Mouse (Mus musculus): ENCODE data around the gene Crebl2. TPM values are rescaled to one million over a fixed set of nuclear protein-coding genes. Genes with fewer than 3 reads are reported as not detected.

Gene Crebl2
- polyA plus RNA-seq, 1 experiment from 2014 or later, result 4.8 TPM

- Histone ChIP-seq H3K4me1 (replicated peaks) (no peaks in the 10 kb centered on the region), H3K4me2 (no peak overlapping the region), H3K36me3 (no peaks in the 10 kb centered on the region), H3K4me3 (no peak overlapping the region), H3K27ac (no peak overlapping the region), H3K9ac (no peak overlapping the region), H3K27me3 (no peaks in the 10 kb centered on the region), H3K9me3 (no peaks in the 10 kb centered on the region)
- no peak for ATAC-seq (ENCODE audit: low FRiP score)
- 72% methylated on average over 1 of the region's 1 CpGs for WGBS
These were observed 28.5 kb upstream of the Crebl2 start for GRCm38 (mm10) chr6:134801483-134801882.

GRCm38 (mm10) chr6:134802641-134803043 lies 27.3 kb upstream of the Crebl2 start:
- no peak overlapping the region for H3K4me3 ChIP-seq
- H3K36me3 ChIP-seq, result no peaks in the 10 kb centered on the region
- H3K9ac ChIP-seq, result no peak overlapping the region
- H3K4me2 ChIP-seq, result no peak overlapping the region
- H3K27me3 ChIP-seq, result no peaks in the 10 kb centered on the region
- 85% methylated on average over 9 of the region's 9 CpGs for whole genome bisulfite sequencing
- ATAC-seq (ENCODE audit: low FRiP score), result no peak
- no peak overlapping the region for H3K27ac ChIP-seq
- no peaks in the 10 kb centered on the region for H3K4me1 ChIP-seq (replicated peaks)
- H3K9me3 ChIP-seq, result no peaks in the 10 kb centered on the region

- H3K4me1 ChIP-seq (replicated peaks), result no peaks in the 10 kb centered on the region
- no peak overlapping the region for H3K9ac ChIP-seq
- 73% methylated on average over 5 of the region's 5 CpGs for WGBS
- no peak overlapping the region for H3K4me3 ChIP-seq
- no peaks in the 10 kb centered on the region for H3K27me3 ChIP-seq
- no peak overlapping the region for H3K27ac ChIP-seq
- no peaks in the 10 kb centered on the region for H3K36me3 ChIP-seq
- ATAC-seq (ENCODE audit: low FRiP score), result no peak
- no peaks in the 10 kb centered on the region for H3K9me3 ChIP-seq
- no peak overlapping the region for H3K4me2 ChIP-seq
These were observed 25.1 kb upstream of the Crebl2 start for GRCm38 (mm10) chr6:134804736-134805277.

GRCm38 (mm10) chr6:134806130-134806529 lies 23.8 kb upstream of the Crebl2 start:
- no peaks in the 10 kb centered on the region for H3K36me3 ChIP-seq
- ATAC-seq (ENCODE audit: low FRiP score), result no peak
- no peak overlapping the region for H3K4me2 ChIP-seq
- H3K9me3 ChIP-seq, result no peaks in the 10 kb centered on the region
- H3K27me3 ChIP-seq, result no peaks in the 10 kb centered on the region
- no peak overlapping the region for H3K9ac ChIP-seq
- H3K27ac ChIP-seq, result no peak overlapping the region
- 88% methylated on average over 6 of the region's 6 CpGs for WGBS
- H3K4me3 ChIP-seq, result no peak overlapping the region
- no peaks in the 10 kb centered on the region for H3K4me1 ChIP-seq (replicated peaks)

GRCm38 (mm10) chr6:134807091-134807490 lies 22.9 kb upstream of the Crebl2 start:
- Histone ChIP-seq H3K27ac (no peak overlapping the region), H3K9ac (no peak overlapping the region), H3K27me3 (no peaks in the 10 kb centered on the region), H3K4me2 (no peak overlapping the region), H3K9me3 (no peaks in the 10 kb centered on the region), H3K4me1 (replicated peaks) (no peaks in the 10 kb centered on the region), H3K4me3 (no peak overlapping the region), H3K36me3 (no peaks in the 10 kb centered on the region)
- ATAC-seq (ENCODE audit: low FRiP score), result no peak
- WGBS, result 88% methylated on average over 1 of the region's 2 CpGs

GRCm38 (mm10) chr6:134807794-134808193 lies 22.2 kb upstream of the Crebl2 start:
- Histone ChIP-seq H3K4me2 (no peak overlapping the region), H3K27me3 (no peaks in the 10 kb centered on the region), H3K9me3 (no peaks in the 10 kb centered on the region), H3K4me3 (no peak overlapping the region), H3K9ac (no peak overlapping the region), H3K27ac (no peak overlapping the region), H3K4me1 (replicated peaks) (no peaks in the 10 kb centered on the region), H3K36me3 (no peaks in the 10 kb centered on the region)
- WGBS, result 88% methylated on average over 11 of the region's 11 CpGs
- ATAC-seq (ENCODE audit: low FRiP score), result no peak

GRCm38 (mm10) chr6:134813066-134813465 lies 16.9 kb upstream of the Crebl2 start:
- ATAC-seq (ENCODE audit: low FRiP score), result no peak
- WGBS, result 89% methylated on average over 1 of the region's 1 CpGs
- H3K9ac ChIP-seq, result no peak overlapping the region
- no peak overlapping the region for H3K27ac ChIP-seq
- H3K4me1 ChIP-seq (replicated peaks), result no peaks in the 10 kb centered on the region
- no peaks in the 10 kb centered on the region for H3K9me3 ChIP-seq
- H3K4me3 ChIP-seq, result no peak overlapping the region
- no peaks in the 10 kb centered on the region for H3K27me3 ChIP-seq
- H3K4me2 ChIP-seq, result no peak overlapping the region
- H3K36me3 ChIP-seq, result no peaks in the 10 kb centered on the region

GRCm38 (mm10) chr6:134817051-134817928 lies 12.7 kb upstream of the Crebl2 start:
- Histone ChIP-seq H3K9ac (no peak overlapping the region), H3K4me3 (no peak overlapping the region), H3K9me3 (no peaks in the 10 kb centered on the region), H3K27ac (no peak overlapping the region), H3K4me1 (replicated peaks) (no peaks in the 10 kb centered on the region), H3K27me3 (no peaks in the 10 kb centered on the region), H3K4me2 (no peak overlapping the region), H3K36me3 (no peaks in the 10 kb centered on the region)
- ATAC-seq (ENCODE audit: low FRiP score), result no peak
- WGBS, result 76% methylated on average over 12 of the region's 12 CpGs

GRCm38 (mm10) chr6:134819741-134820140 lies 10.2 kb upstream of the Crebl2 start:
- H3K27ac ChIP-seq, result no peak overlapping the region
- no peaks in the 10 kb centered on the region for H3K4me1 ChIP-seq (replicated peaks)
- WGBS, result 53% methylated on average over 5 of the region's 5 CpGs
- no peaks in the 10 kb centered on the region for H3K9me3 ChIP-seq
- no peak overlapping the region for H3K4me2 ChIP-seq
- H3K9ac ChIP-seq, result no peak overlapping the region
- H3K36me3 ChIP-seq, result no peaks in the 10 kb centered on the region
- ATAC-seq (ENCODE audit: low FRiP score), result no peak
- H3K4me3 ChIP-seq, result no peak overlapping the region
- H3K27me3 ChIP-seq, result no peaks in the 10 kb centered on the region

- Histone ChIP-seq H3K27ac (no peak overlapping the region), H3K36me3 (no peaks in the 10 kb centered on the region), H3K27me3 (no peaks in the 10 kb centered on the region), H3K9ac (no peak overlapping the region), H3K4me1 (replicated peaks) (no peaks in the 10 kb centered on the region), H3K4me2 (no peak overlapping the region), H3K4me3 (no peak overlapping the region), H3K9me3 (no peaks in the 10 kb centered on the region)
- 41% methylated on average over 6 of the region's 6 CpGs for WGBS
- no peak for ATAC-seq (ENCODE audit: low FRiP score)
These were observed 9.5 kb upstream of the Crebl2 start for GRCm38 (mm10) chr6:134820411-134820810.

GRCm38 (mm10) chr6:134822844-134823243 lies 7.1 kb upstream of the Crebl2 start:
- no peak overlapping the region for H3K4me2 ChIP-seq
- WGBS, result 70% methylated on average over 10 of the region's 10 CpGs
- no peak for ATAC-seq (ENCODE audit: low FRiP score)
- H3K36me3 ChIP-seq, result no peaks in the 10 kb centered on the region
- H3K4me1 ChIP-seq (replicated peaks), result no peaks in the 10 kb centered on the region
- H3K9me3 ChIP-seq, result no peaks in the 10 kb centered on the region
- H3K27me3 ChIP-seq, result no peaks in the 10 kb centered on the region
- H3K9ac ChIP-seq, result no peak overlapping the region
- H3K27ac ChIP-seq, result no peak overlapping the region
- no peak overlapping the region for H3K4me3 ChIP-seq

- H3K4me1 ChIP-seq (replicated peaks), result peaks cover 11% of the 10 kb centered on the region
- H3K36me3 ChIP-seq, result no peaks in the 10 kb centered on the region
- no peaks in the 10 kb centered on the region for H3K9me3 ChIP-seq
- H3K27me3 ChIP-seq, result no peaks in the 10 kb centered on the region
- H3K27ac ChIP-seq, result peak overlapping the region; percentile 93
- H3K9ac ChIP-seq, result peak overlapping the region; percentile 83
- WGBS, result 3% methylated on average over 10 of the region's 10 CpGs
- peak overlapping the region; percentile 83 for H3K4me2 ChIP-seq
- H3K4me3 ChIP-seq, result peak overlapping the region; percentile 69
- no peak for ATAC-seq (ENCODE audit: low FRiP score)
These were observed 822 bp downstream of the Crebl2 start for GRCm38 (mm10) chr6:134830776-134831175.
